Mouse (Mus musculus) CH12.LX (cell line): ENCODE data around the gene Fyb2. TPM values are rescaled to one million over a fixed set of nuclear protein-coding genes. Genes with fewer than 3 reads are reported as not detected.

Experiments used
- DNase-seq: peaks from one replicate; pipeline ENCODE4 v3.0.0-alpha.2; 2013; ENCODE audit errors: extremely low read depth
- H3K27ac ChIP-seq: 2 replicates; pipeline ENCODE4 v1.5.1; 2012; ENCODE audit warnings: low read depth, mild to moderate bottlenecking, control low read depth, moderate library complexity; ENCODE audit not compliant: insufficient read depth
- H3K27me3 ChIP-seq: replicated peaks from 2 replicates; pipeline ENCODE3; 2012; ENCODE audit warnings: inconsistent platforms
- H3K36me3 ChIP-seq, 2 experiments: replicated peaks in 1 of 2; 2 replicates each; pipeline versions ENCODE3 to v1.6.1; 2012; ENCODE audit warnings: inconsistent platforms in 1 of 2, low read length in 1 of 2, mild to moderate bottlenecking in 1 of 2, mixed read lengths in 1 of 2, moderate library complexity in 1 of 2; ENCODE audit not compliant: control insufficient read depth in 1 of 2, insufficient read depth in 1 of 2
- H3K4me1 ChIP-seq, 2 experiments: 2 replicates each; pipeline ENCODE4 v1.6.1; 2012; ENCODE audit warnings: inconsistent platforms in 1 of 2, moderate library complexity in 1 of 2; ENCODE audit not compliant: insufficient read depth in 2 of 2, control insufficient read depth in 1 of 2
- H3K4me2 ChIP-seq: 2 replicates; pipeline ENCODE4 v1.6.1; 2012; ENCODE audit warnings: low read depth, mild to moderate bottlenecking, control low read depth; ENCODE audit not compliant: poor library complexity, insufficient read depth, severe bottlenecking
- H3K4me3 ChIP-seq, 3 experiments: fragments of 150-350 bp in 1 of 3; sonication (generic) in 1 of 3; replicated peaks in 1 of 3; 2 replicates each; pipeline versions ENCODE3 to v1.5.1; 2011 to 2012; ENCODE audit warnings: low read depth in 2 of 3, low read length in 2 of 3, mild to moderate bottlenecking in 2 of 3, moderate library complexity in 2 of 3, control low read depth in 1 of 3, improper control_type of control experiment in 1 of 3, inconsistent platforms in 1 of 3, mixed read lengths in 1 of 3; ENCODE audit not compliant: poor library complexity in 1 of 3
- H3K79me2 ChIP-seq: replicated peaks from 2 replicates; pipeline ENCODE4 v1.6.1; 2012; ENCODE audit warnings: mild to moderate bottlenecking, moderate library complexity; ENCODE audit not compliant: control insufficient read depth, poor library complexity, insufficient read depth, severe bottlenecking; ENCODE audit errors: extremely low read depth
- H3K9ac ChIP-seq: 2 replicates; pipeline ENCODE4 v1.6.1; 2012; ENCODE audit warnings: low read depth, mild to moderate bottlenecking, control low read depth, moderate library complexity; ENCODE audit not compliant: insufficient read depth
- H3K9me3 ChIP-seq: replicated peaks from 2 replicates; pipeline ENCODE3; 2012; ENCODE audit warnings: low read length, inconsistent platforms, mixed read lengths
- BHLHE40 ChIP-seq: IDR thresholded peaks from 2 replicates; pipeline ENCODE4 v1.6.1; 2011; ENCODE audit warnings: mild to moderate bottlenecking, low read depth, low read length, improper control_type of control experiment
- CHD1 ChIP-seq: IDR thresholded peaks from 2 replicates; pipeline ENCODE4 v1.6.1; 2012; ENCODE audit warnings: low read depth, low read length, improper control_type of control experiment, inconsistent platforms
- CTCF ChIP-seq, 2 experiments: IDR thresholded peaks in 1 of 2; conservative IDR thresholded peaks in 1 of 2; 2 replicates each; pipeline ENCODE4 v1.5.1; 2011 to 2012; ENCODE audit warnings: low read depth in 2 of 2, low read length in 2 of 2, improper control_type of control experiment in 1 of 2, inconsistent platforms in 1 of 2, mild to moderate bottlenecking in 1 of 2, moderate library complexity in 1 of 2
- E2F4 ChIP-seq: IDR thresholded peaks from 2 replicates; pipeline ENCODE4 v1.6.1; 2011; ENCODE audit warnings: low read depth, low read length, improper control_type of control experiment; ENCODE audit not compliant: insufficient replicate concordance
- ELF1 ChIP-seq: IDR thresholded peaks from 2 replicates; pipeline ENCODE4 v1.6.1; 2014; ENCODE audit warnings: low read depth, mild to moderate bottlenecking, inconsistent platforms, low read length, improper control_type of control experiment
- ETS1 ChIP-seq: conservative IDR thresholded peaks from 2 replicates; pipeline ENCODE4 v1.6.1; 2012; ENCODE audit warnings: low read depth, mild to moderate bottlenecking, inconsistent platforms, low read length, improper control_type of control experiment, moderate library complexity
- JUN ChIP-seq: IDR thresholded peaks from 2 replicates; pipeline ENCODE4 v1.6.1; 2011; ENCODE audit warnings: low read depth, mild to moderate bottlenecking, low read length, improper control_type of control experiment, moderate library complexity; ENCODE audit not compliant: insufficient read depth
- JUND ChIP-seq: conservative IDR thresholded peaks from 2 replicates; pipeline ENCODE4 v1.6.1; 2011; ENCODE audit warnings: low read depth, low read length, improper control_type of control experiment
- MAX ChIP-seq: IDR thresholded peaks from 2 replicates; pipeline ENCODE4 v1.6.1; 2011; ENCODE audit warnings: low read length, improper control_type of control experiment
- MAZ ChIP-seq: IDR thresholded peaks from 2 replicates; pipeline ENCODE4 v1.6.1; 2012; ENCODE audit warnings: low read depth, mild to moderate bottlenecking, inconsistent platforms, low read length, improper control_type of control experiment, moderate library complexity
- MYC ChIP-seq: IDR thresholded peaks from 2 replicates; pipeline ENCODE4 v1.6.1; 2011; ENCODE audit warnings: low read depth, mild to moderate bottlenecking, improper control_type of control experiment, low read length
- POLR2AphosphoS2 ChIP-seq: IDR thresholded peaks from 2 replicates; pipeline ENCODE4 v1.6.1; 2011; ENCODE audit warnings: low read depth, low read length, improper control_type of control experiment
- RAD21 ChIP-seq: IDR thresholded peaks from 2 replicates; pipeline ENCODE4 v1.6.1; 2011; ENCODE audit warnings: low read depth, mild to moderate bottlenecking, low read length, improper control_type of control experiment, moderate library complexity
- SIN3A ChIP-seq: IDR thresholded peaks from 2 replicates; pipeline ENCODE4 v1.6.1; 2012; ENCODE audit warnings: low read length, improper control_type of control experiment, inconsistent platforms
- SMC3 ChIP-seq: IDR thresholded peaks from 2 replicates; pipeline ENCODE4 v1.6.1; 2011; ENCODE audit warnings: low read depth, low read length, improper control_type of control experiment
- TCF12 ChIP-seq: IDR thresholded peaks from 2 replicates; pipeline ENCODE4 v1.6.1; 2014; ENCODE audit warnings: low read depth, mild to moderate bottlenecking, inconsistent platforms, low read length, improper control_type of control experiment
- USF1 ChIP-seq: IDR thresholded peaks from 2 replicates; pipeline ENCODE4 v1.6.1; 2014; ENCODE audit warnings: low read depth, mild to moderate bottlenecking, inconsistent platforms, low read length, improper control_type of control experiment
- ZKSCAN1 ChIP-seq: IDR thresholded peaks from 2 replicates; pipeline ENCODE4 v1.6.1; 2012; ENCODE audit warnings: low read depth, inconsistent platforms, low read length, improper control_type of control experiment, borderline replicate concordance
- ZMIZ1 ChIP-seq: IDR thresholded peaks from 2 replicates; pipeline ENCODE4 v1.6.1; 2012; ENCODE audit warnings: low read depth, mild to moderate bottlenecking, inconsistent platforms, low read length, improper control_type of control experiment
- ZNF384 ChIP-seq: IDR thresholded peaks from 2 replicates; pipeline ENCODE4 v1.6.1; 2012; ENCODE audit warnings: low read depth, low read length, improper control_type of control experiment, inconsistent platforms
- dilution Hi-C: fragments of 300-500 bp; cut with MboI; formaldehyde crosslinking; loops from 2 replicates; pipeline ENCODE4 v1.14.3; 2020; ENCODE audit warnings: low sequenced_read_pairs; ENCODE audit not compliant: extremely low pct_unique_long_range_greater_than_20kb, extremely low pct_ligation_motif_present
- in situ Hi-C: fragments of 300-500 bp; cut with MboI; formaldehyde crosslinking; loops from 3 replicates; pipeline ENCODE4 v1.14.3; 2019; ENCODE audit warnings: low sequenced_read_pairs, low pct_ligation_motif_present, low pct_unique_long_range_greater_than_20kb, mixed read lengths
- polyA plus RNA-seq: library from polyadenylated mRNA; unstranded; fragments of >175 nt; gene quantifications from 2 replicates; pipeline ENCODE4 v1.2.1, GENCODE M21; 2012; ENCODE audit warnings: low read depth; ENCODE audit not compliant: insufficient read length
- total RNA-seq, 2 experiments: library from RNA; depleted of rRNA; stranded (reverse); fragments of 300-350 nt in 1 of 2; fragments of >200 nt in 1 of 2; gene quantifications; 2 replicates each; pipeline ENCODE4 v1.2.3; 2012 to 2014

Fyb2 gene
- total and polyA plus RNA-seq, 3 experiments, result 0.28 TPM; not detected in 2

DNA sequence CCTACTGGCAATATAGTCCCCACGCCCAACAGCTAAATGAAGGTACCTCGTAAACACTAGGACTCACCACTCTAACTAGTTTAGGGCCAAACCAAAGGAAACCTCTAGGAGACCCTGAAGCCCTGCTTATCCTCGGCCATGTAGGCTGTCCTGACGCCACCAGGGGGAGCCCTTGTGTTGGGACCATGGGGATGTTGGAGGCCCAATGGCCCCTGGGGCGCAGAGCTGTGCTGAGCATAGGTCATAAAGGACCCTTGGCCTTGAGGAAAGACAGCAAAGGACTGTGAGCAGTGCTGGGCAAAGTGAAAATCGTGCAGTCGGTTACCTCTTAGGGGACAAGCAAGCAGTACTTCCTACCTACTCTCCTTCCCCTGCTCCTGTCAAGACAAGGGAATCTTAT, 1.6 kb upstream of the Fyb2 start:
- no peaks in the 10 kb centered on the region for H3K27me3 ChIP-seq
- no peaks in the 10 kb centered on the region for H3K36me3 ChIP-seq
- no peak overlapping the region for H3K27ac ChIP-seq
- no peaks in the 10 kb centered on the region for H3K79me2 ChIP-seq
- H3K4me1 ChIP-seq, result peaks cover 0 to 9% of the 10 kb centered on the region in 2 experiments; a peak in 2 of 4 replicates
- peak; percentile 75 for DNase-seq
- dilution Hi-C loops, result no loop called here
- H3K4me2 ChIP-seq, result no peak overlapping the region
- no peaks in the 10 kb centered on the region for H3K9me3 ChIP-seq
- H3K4me3 ChIP-seq, result no peak overlapping the region
- no peak overlapping the region for H3K9ac ChIP-seq
- TF ChIP-seq MAX, result no peak
- peak; percentile 52 for TF ChIP-seq RAD21
- peak; percentile 51 to 68 for TF ChIP-seq CTCF (conservative IDR thresholded peaks at IDR 0.05 in 1 of 2, IDR thresholded peaks at IDR 0.05 in 1 of 2; ENCODE audit: low read depth in 2 of 2, low read length in 2 of 2)
- TF ChIP-seq SMC3, result peak; percentile 55
- no peak for TF ChIP-seq JUN
- no peak for TF ChIP-seq SIN3A
- no peak for TF ChIP-seq MAZ
- TF ChIP-seq ZNF384, result no peak
- in situ Hi-C loops, result no loop called here

DNA sequence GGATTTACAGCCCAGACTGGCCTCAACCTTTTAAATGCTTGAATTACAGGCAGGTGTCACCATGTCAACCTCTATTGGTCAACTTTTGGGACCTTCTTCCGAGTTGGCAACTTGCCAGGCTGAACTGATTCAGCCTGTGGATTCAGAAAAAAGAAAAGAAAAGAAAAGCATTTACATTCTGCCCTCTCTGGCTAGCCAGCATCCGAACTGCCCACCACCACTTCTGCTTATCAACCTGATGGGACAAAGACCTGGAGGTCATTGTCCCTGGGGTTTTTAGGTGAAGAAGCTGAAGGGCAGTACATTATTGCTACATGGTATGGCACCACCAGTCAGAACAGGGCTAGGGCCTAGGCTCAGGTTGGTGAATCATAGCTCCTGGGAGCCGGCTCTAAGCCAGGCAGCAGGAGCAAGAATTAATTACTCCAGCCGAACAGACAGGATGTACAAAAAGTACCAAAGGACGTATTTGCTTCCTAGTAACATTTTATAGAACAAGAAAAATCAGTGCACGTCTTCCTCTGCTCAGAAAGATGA, 1.5 kb downstream of the Fyb2 start:
- H3K9ac ChIP-seq, result no peak overlapping the region
- H3K79me2 ChIP-seq, result no peaks in the 10 kb centered on the region
- no peak for DNase-seq
- in situ Hi-C loops, result no loop called here
- no peaks in the 10 kb centered on the region for H3K9me3 ChIP-seq
- peaks cover 0 to 9% of the 10 kb centered on the region in 2 experiments; a peak in 2 of 4 replicates for H3K4me1 ChIP-seq
- TF ChIP-seq JUND, result no peak
- no peak for TF ChIP-seq ETS1
- no peak for TF ChIP-seq TCF12
- TF ChIP-seq ELF1, result no peak
- no peak for TF ChIP-seq MAX
- TF ChIP-seq USF1, result no peak
- TF ChIP-seq CHD1, result no peak
- no peak for TF ChIP-seq ZMIZ1
- no peak for TF ChIP-seq POLR2AphosphoS2
- no peak for TF ChIP-seq MYC
- no peak for TF ChIP-seq E2F4
- no peak for TF ChIP-seq BHLHE40
- TF ChIP-seq SIN3A, result no peak
- no peak for TF ChIP-seq ZKSCAN1
- peaks cover 2% of the 10 kb centered on the region for H3K27me3 ChIP-seq
- no peak overlapping the region for H3K4me2 ChIP-seq
- no peak overlapping the region for H3K27ac ChIP-seq
- dilution Hi-C loops, result no loop called here
- H3K4me3 ChIP-seq, result no peak overlapping the region
- no peaks in the 10 kb centered on the region for H3K36me3 ChIP-seq
